Mouse (Mus musculus): ENCODE measurements at regions not wholly inside any gene's neighbourhood (a gene's known extent, or its start where the extent isn't known, plus 50 kb on each side); places are given as distances from the start of the nearest gene placed in this dataset.

- no peak for DNase-seq (ENCODE audit: low spot score)
These were observed 57.0 kb downstream of the Rgs2 start for GRCm38 (mm10) chr1:143946933-143947332.

- DNase-seq (ENCODE audit: low spot score) = peak; percentile 69
These were observed 62.5 kb downstream of the Rgs2 start for GRCm38 (mm10) chr1:143941465-143941864.

DNA sequence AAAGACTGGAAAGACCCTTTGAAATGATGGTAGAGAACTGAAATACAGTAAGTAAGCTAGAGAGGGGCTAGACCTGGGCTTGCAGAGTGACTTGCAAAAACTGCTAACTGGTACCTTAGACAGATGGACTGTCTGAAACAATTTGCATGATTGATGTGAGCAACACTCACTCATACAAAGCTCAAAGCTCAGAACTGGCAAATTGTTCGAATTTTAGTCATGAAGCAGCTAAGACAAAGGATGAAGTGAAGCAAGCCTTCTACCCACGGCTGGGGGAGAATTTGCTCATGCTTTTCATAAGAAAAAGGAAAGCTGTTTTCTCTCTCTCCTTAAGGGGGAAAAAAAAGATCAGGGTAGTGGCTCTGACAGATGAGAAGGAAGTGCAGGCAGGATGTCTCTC lies 64.5 kb downstream of the Rgs2 start:
- DNase-seq (ENCODE audit: low spot score) = no peak

- DNase-seq (ENCODE audit: low spot score) = no peak
These were observed 65.4 kb downstream of the Rgs2 start for GRCm38 (mm10) chr1:143938569-143938968.

- DNase-seq (ENCODE audit: low spot score) = no peak
These were observed 73.2 kb downstream of the Rgs2 start for GRCm38 (mm10) chr1:143930798-143931197.

DNA sequence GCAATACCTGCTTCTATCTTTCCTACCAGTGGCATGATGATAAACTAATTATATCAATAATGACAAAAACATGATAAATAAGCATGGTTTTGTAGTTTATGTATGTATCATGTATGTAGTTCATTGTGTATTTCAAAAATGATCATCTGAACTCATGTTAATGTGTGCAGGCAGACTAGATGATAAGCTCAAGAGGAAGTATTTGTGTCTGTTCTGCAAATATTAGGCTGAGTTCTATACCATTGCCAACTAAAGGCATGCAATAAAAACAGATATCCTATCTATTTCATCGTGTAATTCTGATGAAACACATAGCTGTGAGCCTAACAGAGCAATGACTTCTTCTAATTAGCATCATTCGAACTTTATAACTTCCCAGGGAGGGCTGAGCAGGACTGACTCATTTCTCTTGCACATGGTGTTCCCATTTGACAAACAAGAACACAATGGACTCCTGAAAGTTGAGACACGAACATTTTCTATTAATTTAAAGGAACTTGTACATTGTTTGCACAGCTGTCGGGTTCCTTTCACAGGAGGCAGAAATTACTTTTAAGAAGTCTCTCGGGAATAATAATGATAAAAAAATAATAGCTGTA lies 74.3 kb downstream of the Rgs2 start:
- no peak for DNase-seq (ENCODE audit: low spot score)

DNA sequence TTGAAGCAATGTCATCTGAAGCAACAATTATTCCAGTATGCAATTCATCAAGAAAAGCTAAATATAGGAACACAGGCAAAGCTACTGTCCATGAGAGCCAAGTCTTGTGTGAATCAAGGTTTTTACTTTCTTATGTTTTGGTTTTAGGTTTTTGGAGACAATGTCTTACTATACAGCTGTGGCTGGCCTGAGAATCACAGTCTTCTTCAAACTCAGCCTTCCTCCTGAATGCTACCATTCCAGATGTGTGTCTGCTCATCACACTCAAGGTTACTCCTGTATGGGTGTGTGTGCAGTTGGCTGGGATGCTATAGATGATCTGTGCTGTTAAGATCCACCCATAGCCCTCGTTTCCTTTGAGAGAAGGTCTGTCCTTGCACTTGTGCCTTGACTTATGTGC lies 81.5 kb downstream of the Rgs2 start:
- no peak for DNase-seq (ENCODE audit: low spot score)

- no peak for DNase-seq (ENCODE audit: low spot score)
These were observed 83.7 kb downstream of the Rgs2 start for GRCm38 (mm10) chr1:143920256-143920655.

DNA sequence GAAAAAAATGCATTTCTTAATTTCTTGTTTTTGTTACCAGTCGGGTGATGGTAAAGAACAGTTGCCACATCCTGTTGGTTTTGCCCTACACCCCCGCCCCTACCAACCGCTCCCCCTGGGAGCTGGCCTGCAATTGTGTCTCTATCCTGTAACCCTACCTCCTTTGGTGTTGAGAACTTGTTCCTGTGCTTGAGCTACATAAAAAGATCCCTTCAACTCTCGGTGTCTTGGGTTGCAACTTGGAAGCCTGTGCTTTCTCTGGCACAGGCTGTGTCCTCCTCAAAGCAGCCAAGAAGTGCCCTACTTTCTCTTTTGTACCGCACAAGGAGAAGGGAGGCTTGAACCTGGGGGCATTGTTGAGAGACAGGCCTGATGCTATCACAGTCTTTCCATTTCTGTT lies 85.0 kb downstream of the Rgs2 start:
- no peak for DNase-seq (ENCODE audit: low spot score)

DNA sequence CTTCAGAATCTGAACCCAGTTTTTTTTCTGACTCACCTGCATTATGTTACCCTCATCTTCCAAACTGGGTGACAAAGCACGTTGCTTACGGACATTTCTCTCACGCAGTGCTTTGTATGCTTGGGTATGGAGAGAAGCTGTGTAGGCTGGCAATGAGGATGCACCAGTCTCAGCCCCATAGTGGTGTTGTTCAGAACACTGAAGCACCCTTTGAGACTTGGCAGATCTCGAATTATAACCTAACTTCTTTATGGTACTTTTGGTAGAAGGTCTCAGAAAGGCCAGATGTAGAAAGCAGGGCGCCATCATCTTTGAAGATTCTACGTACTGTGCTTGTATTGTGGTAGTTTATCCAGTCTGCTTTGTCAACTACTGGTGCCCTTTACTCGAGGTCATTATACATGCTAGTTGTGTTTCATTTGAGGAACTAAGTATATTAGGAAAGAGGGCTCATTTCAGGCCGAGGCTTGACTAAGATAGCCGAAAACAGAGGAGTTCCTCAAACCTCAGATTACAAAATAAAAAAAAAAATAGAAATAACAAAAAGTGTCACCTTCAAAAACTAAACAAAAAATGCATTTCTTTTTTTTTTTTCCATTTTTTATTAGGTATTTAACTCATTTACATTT lies 85.7 kb downstream of the Rgs2 start:
- DNase-seq (ENCODE audit: low spot score) = no peak

DNA sequence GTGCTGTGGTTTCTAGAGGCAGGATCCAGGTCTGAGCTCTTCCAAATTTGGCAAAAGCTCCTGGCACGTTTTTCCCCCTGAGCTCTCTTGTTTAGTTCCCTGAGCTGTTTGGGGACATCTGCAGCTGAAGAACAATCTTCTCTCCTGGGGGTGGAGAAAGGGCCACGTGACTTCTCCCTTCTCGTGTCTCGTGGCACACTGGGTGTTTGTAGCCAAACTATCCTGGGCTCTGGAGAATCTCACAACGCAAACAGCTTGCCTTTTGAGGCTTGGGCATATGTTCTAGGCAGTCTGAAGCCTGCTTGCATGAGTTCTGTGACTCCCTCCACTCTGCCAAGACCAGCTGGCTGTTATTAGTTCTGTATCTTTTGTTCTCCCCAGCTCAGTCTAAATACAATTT lies 86.3 kb downstream of the Rgs2 start:
- DNase-seq (ENCODE audit: low spot score) = no peak

GRCm38 (mm10) chr1:143916587-143916986 lies 87.4 kb downstream of the Rgs2 start:
- no peak for DNase-seq (ENCODE audit: low spot score)

- no peak for DNase-seq (ENCODE audit: low spot score)
These were observed 91.4 kb downstream of the Rgs2 start for GRCm38 (mm10) chr1:143912586-143912985.

DNA sequence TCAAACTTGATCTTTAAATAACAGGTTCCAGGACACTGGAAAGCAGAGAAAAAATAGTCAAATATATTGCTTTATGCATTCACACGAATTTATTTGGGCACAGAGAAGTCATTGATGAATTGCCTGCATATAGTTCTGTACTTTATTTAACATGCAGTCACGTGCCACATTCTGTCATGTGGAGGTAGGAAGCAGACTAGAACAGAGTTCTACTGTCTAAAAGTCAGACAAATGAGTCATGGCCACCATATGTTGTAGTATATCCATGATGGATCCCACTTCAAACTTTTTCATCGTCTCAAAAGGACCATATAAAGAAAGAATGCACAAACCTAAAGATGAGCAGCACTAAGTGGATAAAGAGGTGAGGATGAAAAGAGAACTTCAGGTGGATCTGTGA lies 92.7 kb downstream of the Rgs2 start:
- no peak for DNase-seq (ENCODE audit: low spot score)

DNA sequence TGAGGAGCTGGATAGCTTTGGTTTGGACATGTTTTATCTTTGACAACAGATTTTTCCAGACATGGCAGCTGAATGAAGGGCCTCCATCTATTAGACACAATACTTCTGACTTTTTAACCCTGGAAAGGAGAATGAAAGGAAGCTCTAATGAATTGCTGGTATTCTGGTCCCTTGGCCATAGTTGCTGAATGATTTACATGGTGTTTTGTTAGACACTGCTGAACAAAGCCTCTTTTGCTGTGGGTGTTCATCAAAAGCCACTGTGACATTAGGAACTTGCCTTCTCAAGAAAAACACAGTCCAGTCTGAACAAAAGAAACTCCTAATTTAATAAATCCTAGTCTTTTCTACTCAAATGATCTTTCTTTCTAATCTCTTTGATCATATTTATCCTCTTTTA lies 93.4 kb downstream of the Rgs2 start:
- DNase-seq (ENCODE audit: low spot score) = no peak

- no peak for DNase-seq (ENCODE audit: low spot score)
These were observed 96.6 kb downstream of the Rgs2 start for GRCm38 (mm10) chr1:143907312-143907711.

GRCm38 (mm10) chr1:143906881-143907280 lies 97.1 kb downstream of the Rgs2 start:
- DNase-seq (ENCODE audit: low spot score) = no peak

DNA sequence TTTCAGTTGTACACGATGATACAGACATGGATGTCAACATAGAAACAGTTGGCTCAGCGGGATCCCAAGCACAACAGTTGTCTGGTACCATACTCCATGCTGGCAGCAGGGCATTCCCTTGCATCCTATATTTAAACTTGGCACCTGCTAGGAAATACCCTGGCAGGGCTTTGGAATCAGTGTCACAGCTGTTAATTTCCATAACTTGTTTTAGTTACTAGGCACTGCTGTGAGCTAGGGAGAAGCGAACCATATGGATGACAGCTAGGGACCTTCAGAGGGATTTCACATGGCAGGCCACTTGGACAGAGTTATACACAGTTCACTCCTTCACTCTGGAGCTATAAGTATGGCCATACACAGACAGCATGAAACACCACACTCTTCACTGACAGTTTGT lies 100.0 kb downstream of the Rgs2 start:
- no peak for DNase-seq (ENCODE audit: low spot score)

DNA sequence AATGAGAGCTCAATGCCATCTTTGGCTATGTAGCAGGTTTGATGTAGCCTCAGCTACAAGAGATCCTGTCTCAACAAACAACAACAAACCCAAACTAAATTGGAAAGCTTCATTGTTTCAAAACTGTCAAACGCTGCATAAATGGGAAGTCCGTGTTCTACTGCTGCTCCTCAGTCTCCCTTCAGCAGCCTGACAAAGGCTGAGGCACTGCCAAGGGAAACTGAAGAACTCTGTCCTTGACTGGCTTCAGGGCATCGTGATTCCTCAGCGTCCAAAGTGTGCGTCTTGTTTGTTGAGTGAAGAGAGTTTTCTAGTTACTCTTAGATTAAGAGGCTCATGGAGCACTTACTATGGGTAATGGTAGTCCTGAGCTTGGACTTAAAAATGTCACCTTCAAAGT lies 100.7 kb downstream of the Rgs2 start:
- no peak for DNase-seq (ENCODE audit: low spot score)

DNA sequence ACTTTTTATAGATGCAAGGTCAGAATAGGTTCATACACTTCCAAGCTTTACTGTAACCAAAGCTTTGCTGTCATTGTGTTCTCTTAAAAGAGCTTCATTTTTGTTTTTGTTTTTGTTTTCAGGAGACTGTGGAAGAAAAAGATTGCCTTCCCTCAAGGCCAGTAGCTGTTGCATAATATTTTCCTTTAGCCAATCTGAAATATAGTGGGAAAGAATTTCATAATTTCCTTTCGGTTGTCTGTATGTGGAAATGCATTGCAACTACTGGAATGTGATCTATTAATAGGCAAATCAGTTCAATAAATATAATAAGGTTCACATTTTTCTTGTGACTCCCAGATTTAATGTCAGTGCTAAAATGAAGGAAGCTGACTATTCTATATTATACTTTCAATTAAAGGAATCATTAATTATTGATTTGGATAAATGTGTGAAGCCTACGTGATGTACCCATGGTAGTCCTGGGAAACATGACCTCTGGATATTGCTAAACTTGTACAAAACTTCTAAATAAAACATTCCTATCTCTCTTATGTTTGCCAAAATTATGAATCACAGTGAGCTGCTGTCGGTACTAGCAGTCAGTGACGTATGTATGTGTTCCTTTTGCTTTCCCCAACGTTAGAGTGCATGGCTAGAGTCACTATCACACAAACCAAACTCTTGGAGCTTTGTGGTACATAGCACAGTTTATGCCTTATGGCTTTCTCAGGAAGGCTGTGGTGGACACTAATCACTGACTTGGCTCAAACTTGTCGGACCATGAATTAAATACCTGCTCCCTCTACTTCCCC lies 102.6 kb downstream of the Rgs2 start:
- no peak for DNase-seq (ENCODE audit: low spot score)

- no peak for DNase-seq (ENCODE audit: low spot score)
These were observed 111.4 kb downstream of the Uchl5 start for GRCm38 (mm10) chr1:143888510-143888909.

- no peak for DNase-seq (ENCODE audit: low spot score)
These were observed 111.0 kb downstream of the Uchl5 start for GRCm38 (mm10) chr1:143888065-143888464.

GRCm38 (mm10) chr1:143886014-143886413 lies 108.9 kb downstream of the Uchl5 start:
- no peak for DNase-seq (ENCODE audit: low spot score)
